Mouse (Mus musculus) adrenal gland, adult 2 months (tissue): ENCODE data around the gene Fam229b. TPM values are rescaled to one million over a fixed set of nuclear protein-coding genes. Genes with fewer than 3 reads are reported as not detected.

ENCODE experiments used
- DNase-seq: peaks from one replicate; pipeline ENCODE4 v3.0.0; 2021
- long read RNA-seq: library from polyadenylated mRNA; stranded (forward); transcript quantifications from one replicate; pipeline ENCODE4 v2.0.0, GENCODE M21; 2021
- polyA plus RNA-seq: library from polyadenylated mRNA; depleted of rRNA; stranded (reverse); fragments of >200 nt; gene quantifications from 2 replicates; pipeline ENCODE4 v1.2.3, GENCODE M21; 2012; rRNA removed
- total RNA-seq, 2 experiments: library from RNA; stranded (reverse); gene quantifications; 2 replicates each; pipeline ENCODE4 v1.2.3; 2021

Fam229b gene
- total RNA-seq = 1 to 10 TPM; 3.1 to 5.3 TPM
- 0.57 and 0.94 TPM in 2 replicates for polyA plus RNA-seq
- long read RNA-seq, partial matches to known transcripts = 0 of 1 reads
- long read RNA-seq, other reads (novel, unspliced or antisense) = 0 of 1 reads

- DNase-seq = peak; percentile 92
Observed at GRCm38 (mm10) chr10:39133462-39134310, at the start of gene Fam229b, which contains the start of gene Tube1. TSS of gene Fam229b (minus strand) at chr10:39133914. TSS of gene Tube1 (plus strand) at chr10:39133976.

- no peak for DNase-seq
Observed at GRCm38 (mm10) chr10:39176981-39177380, 43.3 kb upstream of the Fam229b start.

- no peak for DNase-seq
Observed at GRCm38 (mm10) chr10:39173077-39173476, 39.4 kb upstream of the Fam229b start.

GRCm38 (mm10) chr10:39172540-39172931 is 38.8 kb upstream of the Fam229b start:
- no peak for DNase-seq

- DNase-seq = peak; percentile 92
Observed at GRCm38 (mm10) chr10:39171603-39172539, 38.2 kb upstream of the Fam229b start.

GRCm38 (mm10) chr10:39171134-39171533 is 37.4 kb upstream of the Fam229b start:
- peak; percentile 92 for DNase-seq

GRCm38 (mm10) chr10:39170706-39171105 is 37.0 kb upstream of the Fam229b start:
- no peak for DNase-seq

GRCm38 (mm10) chr10:39170181-39170580 is 36.5 kb upstream of the Fam229b start:
- DNase-seq = peak; percentile 72

- DNase-seq = no peak
Observed at GRCm38 (mm10) chr10:39169642-39170041, 35.9 kb upstream of the Fam229b start.

- no peak for DNase-seq
Observed at GRCm38 (mm10) chr10:39167611-39168010, 33.9 kb upstream of the Fam229b start.

GRCm38 (mm10) chr10:39165632-39166115 is 32.0 kb upstream of the Fam229b start:
- no peak for DNase-seq

- DNase-seq = no peak
Observed at GRCm38 (mm10) chr10:39163694-39164093, 30.0 kb upstream of the Fam229b start, which contains the start of gene Ccn6. TSS of gene Ccn6 (minus strand) at chr10:39163794.

- peak; percentile 58 for DNase-seq
Observed at GRCm38 (mm10) chr10:39162666-39163484, 29.2 kb upstream of the Fam229b start.

GRCm38 (mm10) chr10:39161406-39161805 is 27.7 kb upstream of the Fam229b start:
- no peak for DNase-seq

- DNase-seq = no peak
Observed at GRCm38 (mm10) chr10:39158306-39158705, 24.6 kb upstream of the Fam229b start.

GRCm38 (mm10) chr10:39157321-39157720 is 23.6 kb upstream of the Fam229b start:
- no peak for DNase-seq

- DNase-seq = no peak
Observed at GRCm38 (mm10) chr10:39156719-39157118, 23.0 kb upstream of the Fam229b start.

- DNase-seq = no peak
Observed at GRCm38 (mm10) chr10:39142216-39142615, 8.5 kb upstream of the Fam229b start.

GRCm38 (mm10) chr10:39141401-39141800 is 7.7 kb upstream of the Fam229b start:
- DNase-seq = no peak

GRCm38 (mm10) chr10:39140843-39141242 is 7.1 kb upstream of the Fam229b start:
- no peak for DNase-seq

GRCm38 (mm10) chr10:39138761-39139160 is 5.0 kb upstream of the Fam229b start:
- no peak for DNase-seq
